8 mouse cellular contexts compared by ENCODE assay signal in the genomic region with DNA sequence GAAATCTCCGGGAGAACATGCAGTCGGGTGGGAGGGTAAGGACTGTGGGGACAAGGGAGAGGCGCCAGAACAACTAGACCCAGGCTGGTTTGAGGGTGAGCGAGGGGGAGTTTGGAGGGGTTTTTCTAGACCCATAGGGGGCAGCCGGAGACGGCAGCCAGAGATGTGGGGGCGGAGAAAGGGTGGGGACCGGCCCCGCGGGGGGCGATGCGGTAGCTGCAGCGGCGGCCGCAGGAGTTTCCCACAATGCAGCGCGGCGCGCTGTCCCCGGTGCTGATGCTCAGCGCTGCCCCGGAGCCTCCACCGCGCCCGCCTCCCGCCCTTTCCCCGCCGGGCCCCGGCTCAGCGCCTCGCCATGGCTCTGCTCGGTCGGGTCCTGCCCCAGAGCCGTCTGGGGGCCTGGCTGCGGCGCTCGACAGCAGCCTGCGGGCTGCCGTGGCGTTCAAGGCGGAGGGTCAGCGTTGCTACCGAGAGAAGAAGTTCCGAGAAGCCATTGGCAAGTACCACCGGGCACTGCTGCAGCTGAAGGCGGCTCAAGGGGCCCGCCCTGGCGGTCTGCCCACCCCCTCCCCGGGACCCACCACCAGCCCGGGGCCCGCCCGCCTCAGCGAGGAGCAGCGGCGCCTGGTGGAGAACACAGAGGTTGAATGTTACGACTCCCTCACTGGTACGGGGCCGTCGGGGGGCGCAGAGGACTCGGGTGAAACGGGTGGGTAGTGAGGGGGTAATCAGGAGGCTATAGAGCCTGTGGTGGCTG. TPM values are rescaled to one million over a fixed set of nuclear protein-coding genes. Genes with fewer than 3 reads are reported as not detected.
DNase-seq lines count a peak whose midpoint lies in the region; ATAC-seq lines count a peak whose summit lies in the region.

A gene (plus strand): TSS at position 235 of the 757 bp plus-strand sequence.

- no peak within 1 kb of the TSS for H3K9ac ChIP-seq in kidney, embryonic 15.5 days
- no peak within 1 kb of the TSS; the same call in 1 of the 2 replicates for H3K9ac ChIP-seq in limb, embryonic 12.5 days (replicated peaks)
- H3K9ac ChIP-seq in neural tube, embryonic 13.5 days = peak within 1 kb of the TSS; percentile 89

- peaks cover 74% of the 10 kb centered on the region for H3K27me3 ChIP-seq in kidney, embryonic 15.5 days
- H3K27me3 ChIP-seq in limb, embryonic 12.5 days = peaks cover 76% of the 10 kb centered on the region
- H3K27me3 ChIP-seq in neural tube, embryonic 13.5 days = peaks cover 37% of the 10 kb centered on the region

- no peak within 1 kb of the TSS for H3K27ac ChIP-seq in kidney, embryonic 15.5 days
- H3K27ac ChIP-seq in limb, embryonic 12.5 days = no peak within 1 kb of the TSS
- peak within 1 kb of the TSS; percentile 95 for H3K27ac ChIP-seq in neural tube, embryonic 13.5 days (replicated peaks)

- peak within 1 kb of the TSS; percentile 55 for H3K4me2 ChIP-seq in kidney, embryonic 15.5 days
- H3K4me2 ChIP-seq in limb, embryonic 12.5 days = peak within 1 kb of the TSS; percentile 58
- H3K4me2 ChIP-seq in neural tube, embryonic 13.5 days = peak within 1 kb of the TSS; percentile 73

- ATAC-seq in frontal cortex, adult (ENCODE audit: low TSS enrichment) = peak; percentile 20
- ATAC-seq in kidney, embryonic 15.5 days (replicated peaks; ENCODE audit: low FRiP score) = peak; percentile 76
- ATAC-seq in limb, embryonic 12.5 days (ENCODE audit: insufficient number of reproducible peaks, insufficient read depth, low FRiP score, low TSS enrichment, low read depth) = peak; percentile 63
- ATAC-seq in neural tube, embryonic 13.5 days (ENCODE audit: low read depth) = peak; percentile 76

- peaks cover 15% of the 10 kb centered on the region for H3K4me1 ChIP-seq in kidney, embryonic 15.5 days
- H3K4me1 ChIP-seq in limb, embryonic 12.5 days (replicated peaks) = peaks cover 8% of the 10 kb centered on the region
- H3K4me1 ChIP-seq in neural tube, embryonic 13.5 days (replicated peaks) = peaks cover 30% of the 10 kb centered on the region

- peak within 1 kb of the TSS; percentile 31 for H3K4me3 ChIP-seq in kidney, embryonic 15.5 days (replicated peaks)
- peak within 1 kb of the TSS; percentile 34 for H3K4me3 ChIP-seq in limb, embryonic 12.5 days (replicated peaks)
- peak within 1 kb of the TSS; percentile 67 for H3K4me3 ChIP-seq in neural tube, embryonic 13.5 days

- peaks cover 8% of the 10 kb centered on the region for H3K36me3 ChIP-seq in kidney, embryonic 15.5 days
- H3K36me3 ChIP-seq in limb, embryonic 12.5 days = peaks cover 25% of the 10 kb centered on the region
- peaks cover 36% of the 10 kb centered on the region for H3K36me3 ChIP-seq in neural tube, embryonic 13.5 days

- WGBS in kidney, embryonic 15.5 days = 4% methylated on average over 47 of the region's 62 CpGs
- WGBS in limb, embryonic 12.5 days = 4% methylated on average over 46 of the region's 62 CpGs
- WGBS in neural tube, embryonic 13.5 days = 3% methylated on average over 52 of the region's 62 CpGs

- H3K9me3 ChIP-seq in kidney, embryonic 15.5 days (replicated peaks) = no peaks in the 10 kb centered on the region
- no peaks in the 10 kb centered on the region for H3K9me3 ChIP-seq in limb, embryonic 12.5 days
- H3K9me3 ChIP-seq in neural tube, embryonic 13.5 days = no peaks in the 10 kb centered on the region

- peak; percentile 42 for DNase-seq in ovary, postnatal 14 days (ENCODE audit: low spot score)
- no peak for DNase-seq in ovary, postnatal 10 days (ENCODE audit: low spot score)
- DNase-seq in cerebellum, adult 9-10 months = peak; percentile 82
- peak; percentile 85 for DNase-seq in thymus, postnatal 4 days

RNA-seq across cellular contexts. Expression of the gene that starts here (rescaled TPM):
- polyA plus RNA-seq in kidney, embryonic 15.5 days (2015; fragmentation: Nextera tagmentation; extraction: Ambion mirVana) = 0.28 and 0.86 TPM in 2 replicates
- 0.20 TPM in 1 of 2 replicates, not detected in the other for polyA plus RNA-seq in limb, embryonic 12.5 days (2016; fragmentation: Nextera tagmentation; extraction: Ambion mirVana)
- polyA plus RNA-seq in neural tube, embryonic 13.5 days (2015; fragmentation: Nextera tagmentation; extraction: Ambion mirVana) = 45.8 and 54.8 TPM in 2 replicates

Comparison
In these comparisons a context has a peak if more than half of its experiments do, and no peak if none do; other contexts are left out.
1. RNA of the gene that starts here (polyA plus RNA-seq): 45.8 to 54.8 TPM in neural tube, embryonic 13.5 days; 0.28 to 0.86 TPM in kidney, embryonic 15.5 days and 0.20 TPM in limb, embryonic 12.5 days; every median in the first group is over 10 times any median in the second.
2. Peak in ATAC-seq, H3K4me3 ChIP-seq and H3K4me2 ChIP-seq in kidney, embryonic 15.5 days; RNA of the gene not detected or under 1 TPM.
3. Peak in ATAC-seq, H3K4me3 ChIP-seq and H3K4me2 ChIP-seq in limb, embryonic 12.5 days; RNA of the gene not detected or under 1 TPM.
4. ATAC-seq: peak in every context shown above with its lines; median percentile 76 in kidney, embryonic 15.5 days; 76 in neural tube, embryonic 13.5 days; 63 in limb, embryonic 12.5 days; 20 in frontal cortex, adult.
5. Peak in every context shown above with its lines, with median percentiles within 50 percentile points of each other: H3K4me2 ChIP-seq and H3K4me3 ChIP-seq.